Mouse (Mus musculus): ENCODE data around the gene Trmt11. TPM values are rescaled to one million over a fixed set of nuclear protein-coding genes. Genes with fewer than 3 reads are reported as not detected.
"Not testable (repeated sequence)": the region's sequence is repeated elsewhere in the genome, so short reads cannot be mapped to it uniquely, and the experiment has no call there.

Trmt11 gene
- polyA plus RNA-seq (2011; ENCODE audit: insufficient read depth, insufficient read length, low replicate concordance, missing spikeins): 3.9 and 8.7 TPM in 2 replicates

DNA sequence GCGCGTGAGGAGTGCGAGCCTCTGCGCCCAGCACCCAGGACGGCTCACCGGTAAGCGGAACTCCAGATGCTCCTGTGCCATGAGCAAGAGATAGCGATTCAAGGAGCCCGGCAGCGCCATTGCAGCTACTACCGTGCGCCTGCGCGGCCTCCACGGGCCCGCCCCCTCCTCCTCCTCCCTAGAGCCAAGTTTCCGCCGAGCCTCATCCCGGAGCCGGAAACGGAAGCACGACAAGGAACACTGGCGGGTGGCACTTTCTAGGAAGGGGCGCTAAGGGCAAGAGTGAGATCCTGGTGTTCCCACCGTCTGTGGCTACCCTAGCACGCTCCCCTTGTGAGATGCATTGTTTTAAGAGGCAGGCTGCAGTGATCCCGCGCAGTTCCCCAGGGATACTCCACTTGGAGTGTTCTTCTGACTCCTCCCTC is at the start of gene Trmt11:
Gene Trmt11, minus strand, starts transcription at position 208 of the 425 bp plus-strand sequence.
- no peaks in the 10 kb centered on the region; the same call in 1 of the 2 replicates for H3K4me1 ChIP-seq (ENCODE audit: control insufficient read depth, insufficient read depth, low read length)
- 1% methylated on average over 28 of the region's 28 CpGs for WGBS
- H3K27ac ChIP-seq (ENCODE audit: control insufficient read depth, insufficient read depth, low read depth, low read length, poor library complexity): peak within 1 kb of the TSS; percentile 42; the same call in 1 of the 2 replicates
- TF ChIP-seq CTCF (IDR thresholded peaks at IDR 0.05; ENCODE audit: control insufficient read depth, insufficient read depth, low read length) (no peak), POLR2A (IDR thresholded peaks at IDR 0.05; ENCODE audit: borderline replicate concordance, control insufficient read depth, low read depth, low read length) (peak; percentile 62; the same call in 1 of the 2 replicates)
- H3K4me3 ChIP-seq (replicated peaks; ENCODE audit: control insufficient read depth, low read depth, low read length): peak within 1 kb of the TSS; percentile 67

- Histone ChIP-seq H3K27ac (ENCODE audit: control insufficient read depth, insufficient read depth, low read depth, low read length, poor library complexity) (no peak overlapping the region), H3K4me3 (replicated peaks; ENCODE audit: control insufficient read depth, low read depth, low read length) (no peak overlapping the region), H3K4me1 (ENCODE audit: control insufficient read depth, insufficient read depth, low read length) (no peaks in the 10 kb centered on the region; the same call in 1 of the 2 replicates)
- no peak for TF ChIP-seq CTCF (IDR thresholded peaks at IDR 0.05; ENCODE audit: control insufficient read depth, insufficient read depth, low read length)
- TF ChIP-seq POLR2A (IDR thresholded peaks at IDR 0.05; ENCODE audit: borderline replicate concordance, control insufficient read depth, low read depth, low read length): no peak
- WGBS: 92% methylated on average over 2 of the region's 2 CpGs
These were observed 47.1 kb upstream of the Trmt11 start for GRCm38 (mm10) chr10:30647681-30648080.

DNA sequence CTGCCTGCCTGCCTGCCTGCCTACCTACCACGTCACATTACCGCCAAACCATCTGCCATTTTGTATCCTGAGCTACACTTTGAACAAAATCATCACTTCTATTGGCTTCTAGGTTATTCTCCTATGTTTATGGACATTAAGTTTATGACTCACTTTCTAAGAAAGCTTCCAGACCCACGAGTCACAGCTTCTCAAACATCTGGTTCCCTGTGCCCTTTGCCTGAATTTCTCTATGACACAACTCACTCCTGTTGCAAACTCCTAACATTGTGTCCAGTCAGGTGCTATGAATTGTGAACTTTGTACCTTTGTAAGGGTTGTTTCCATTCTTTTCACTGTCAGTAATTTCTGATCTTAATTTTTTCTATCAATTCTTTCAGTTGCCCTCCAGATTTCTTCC is 37.7 kb upstream of the Trmt11 start:
- WGBS: 73% methylated on average over 3 of the region's 3 CpGs

DNA sequence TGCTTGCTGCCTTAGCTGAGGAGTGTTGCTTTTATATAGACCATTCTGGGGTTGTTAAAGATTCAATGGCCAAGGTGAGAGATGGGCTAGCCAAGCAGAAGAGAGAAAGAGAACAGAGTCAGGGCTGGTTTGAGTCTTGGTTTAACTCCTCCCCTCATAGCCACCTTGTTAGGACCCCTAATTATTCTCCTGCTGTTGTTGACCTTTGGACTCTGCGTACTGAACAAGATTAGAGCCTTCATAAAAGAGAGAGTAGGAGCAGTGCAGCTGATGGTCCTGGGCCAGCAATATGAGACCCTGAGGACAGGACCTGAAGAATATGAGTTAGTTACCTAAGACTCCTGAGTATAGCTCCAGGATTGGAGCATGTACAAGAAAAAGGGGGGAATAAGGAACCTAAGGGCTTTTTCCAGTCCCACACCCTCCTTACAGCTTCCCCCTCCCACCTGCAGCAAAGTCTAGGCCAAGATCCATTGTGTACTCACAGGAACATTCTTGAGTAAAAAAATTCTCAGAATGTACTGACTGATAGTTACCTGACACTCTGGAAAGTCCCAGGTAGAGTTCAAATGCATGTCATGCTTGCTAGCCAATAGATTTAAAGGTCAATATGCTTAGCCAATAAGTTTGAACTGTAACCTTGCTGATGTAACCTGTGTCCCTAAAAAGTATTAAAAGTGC is 36.1 kb upstream of the Trmt11 start:
- H3K27ac ChIP-seq (ENCODE audit: control insufficient read depth, insufficient read depth, low read depth, low read length, poor library complexity); H3K4me3 ChIP-seq (replicated peaks; ENCODE audit: control insufficient read depth, low read depth, low read length); H3K4me1 ChIP-seq (ENCODE audit: control insufficient read depth, insufficient read depth, low read length): not testable (repeated sequence)
- 88% methylated on average over 1 of the region's 1 CpGs for WGBS

More for the DNA sequence above, 37.7 kb upstream of the Trmt11 start:
- no peak overlapping the region for H3K4me3 ChIP-seq (replicated peaks; ENCODE audit: control insufficient read depth, low read depth, low read length)
- TF ChIP-seq POLR2A (IDR thresholded peaks at IDR 0.05; ENCODE audit: borderline replicate concordance, control insufficient read depth, low read depth, low read length) (no peak), CTCF (IDR thresholded peaks at IDR 0.05; ENCODE audit: control insufficient read depth, insufficient read depth, low read length) (no peak)
- no peaks in the 10 kb centered on the region for H3K4me1 ChIP-seq (ENCODE audit: control insufficient read depth, insufficient read depth, low read length)
- no peak overlapping the region for H3K27ac ChIP-seq (ENCODE audit: control insufficient read depth, insufficient read depth, low read depth, low read length, poor library complexity)

DNA sequence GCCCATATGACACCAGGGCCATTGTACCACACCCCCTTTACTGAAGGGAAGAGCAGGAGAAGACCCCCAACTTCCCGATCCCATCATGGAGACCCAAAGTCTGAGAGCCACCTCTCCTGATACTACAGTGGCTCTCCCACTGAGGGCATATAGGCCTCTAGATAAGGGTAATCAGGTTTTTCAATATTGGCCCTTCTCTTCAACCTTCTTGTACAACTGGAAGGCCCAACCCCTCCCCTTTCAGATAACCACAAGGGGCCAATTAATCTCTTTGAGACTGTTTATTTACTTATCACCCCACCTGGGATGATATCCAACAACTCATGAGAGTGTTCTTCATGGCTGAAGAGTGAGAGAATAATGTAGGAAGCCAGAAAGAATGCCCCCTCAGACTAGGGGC is 32.2 kb upstream of the Trmt11 start:
- Histone ChIP-seq H3K4me3 (replicated peaks; ENCODE audit: control insufficient read depth, low read depth, low read length) (no peak overlapping the region), H3K27ac (ENCODE audit: control insufficient read depth, insufficient read depth, low read depth, low read length, poor library complexity) (no peak overlapping the region), H3K4me1 (ENCODE audit: control insufficient read depth, insufficient read depth, low read length) (no peaks in the 10 kb centered on the region)
- 63% methylated on average over 1 of the region's 1 CpGs for WGBS
- no peak for TF ChIP-seq CTCF (IDR thresholded peaks at IDR 0.05; ENCODE audit: control insufficient read depth, insufficient read depth, low read length)
- no peak for TF ChIP-seq POLR2A (IDR thresholded peaks at IDR 0.05; ENCODE audit: borderline replicate concordance, control insufficient read depth, low read depth, low read length)

- Histone ChIP-seq H3K27ac (ENCODE audit: control insufficient read depth, insufficient read depth, low read depth, low read length, poor library complexity) (no peak overlapping the region), H3K4me3 (replicated peaks; ENCODE audit: control insufficient read depth, low read depth, low read length) (no peak overlapping the region), H3K4me1 (ENCODE audit: control insufficient read depth, insufficient read depth, low read length) (no peaks in the 10 kb centered on the region)
- no peak for TF ChIP-seq CTCF (IDR thresholded peaks at IDR 0.05; ENCODE audit: control insufficient read depth, insufficient read depth, low read length)
- TF ChIP-seq POLR2A (IDR thresholded peaks at IDR 0.05; ENCODE audit: borderline replicate concordance, control insufficient read depth, low read depth, low read length): no peak
These were observed 29.4 kb upstream of the Trmt11 start for GRCm38 (mm10) chr10:30629977-30630376.

- Histone ChIP-seq H3K4me1 (ENCODE audit: control insufficient read depth, insufficient read depth, low read length) (no peaks in the 10 kb centered on the region), H3K4me3 (replicated peaks; ENCODE audit: control insufficient read depth, low read depth, low read length) (no peak within 1 kb of the TSS), H3K27ac (ENCODE audit: control insufficient read depth, insufficient read depth, low read depth, low read length, poor library complexity) (no peak within 1 kb of the TSS)
- no peak for TF ChIP-seq POLR2A (IDR thresholded peaks at IDR 0.05; ENCODE audit: borderline replicate concordance, control insufficient read depth, low read depth, low read length)
- no peak for TF ChIP-seq CTCF (IDR thresholded peaks at IDR 0.05; ENCODE audit: control insufficient read depth, insufficient read depth, low read length)
- WGBS: 74% methylated on average over 3 of the region's 3 CpGs
These were observed 29.0 kb upstream of the Trmt11 start, which contains the start of gene Hint3 for GRCm38 (mm10) chr10:30629513-30629912. TSS of gene Hint3 (minus strand) at chr10:30629632.

DNA sequence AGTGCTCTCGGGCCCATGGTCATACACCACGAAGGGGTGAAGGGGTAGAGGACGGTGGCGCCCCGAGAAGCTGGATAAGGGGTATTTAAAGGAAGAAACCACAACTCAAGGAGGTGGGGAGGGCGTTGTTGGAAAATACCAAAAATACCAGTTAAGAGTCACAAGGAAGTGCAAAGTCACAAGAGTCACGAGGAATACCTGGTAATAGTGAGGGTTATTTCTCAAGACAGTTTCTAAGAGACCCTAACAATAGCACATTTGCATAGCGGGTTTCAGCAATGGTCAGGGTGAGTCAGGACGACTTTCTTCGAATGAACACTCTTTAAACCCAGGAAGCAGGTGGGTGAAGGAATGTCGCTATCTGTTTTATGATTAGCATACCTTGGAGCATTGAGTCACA is 27.9 kb upstream of the Trmt11 start:
- 84% methylated on average over 11 of the region's 11 CpGs for WGBS
- not testable (repeated sequence) for H3K4me1 ChIP-seq (ENCODE audit: control insufficient read depth, insufficient read depth, low read length); H3K4me3 ChIP-seq (replicated peaks; ENCODE audit: control insufficient read depth, low read depth, low read length); H3K27ac ChIP-seq (ENCODE audit: control insufficient read depth, insufficient read depth, low read depth, low read length, poor library complexity)

- Histone ChIP-seq H3K4me3 (replicated peaks; ENCODE audit: control insufficient read depth, low read depth, low read length) (no peak overlapping the region), H3K27ac (ENCODE audit: control insufficient read depth, insufficient read depth, low read depth, low read length, poor library complexity) (no peak overlapping the region), H3K4me1 (ENCODE audit: control insufficient read depth, insufficient read depth, low read length) (no peaks in the 10 kb centered on the region)
- no peak for TF ChIP-seq POLR2A (IDR thresholded peaks at IDR 0.05; ENCODE audit: borderline replicate concordance, control insufficient read depth, low read depth, low read length)
- no peak for TF ChIP-seq CTCF (IDR thresholded peaks at IDR 0.05; ENCODE audit: control insufficient read depth, insufficient read depth, low read length)
- WGBS: 3% methylated on average over 1 of the region's 1 CpGs
These were observed 27.0 kb upstream of the Trmt11 start for GRCm38 (mm10) chr10:30627548-30627947.

All from bone marrow, adult 2 months (tissue).